Mouse (Mus musculus): ENCODE results near the gene Pik3r1.

The Pik3r1 gene

DNA sequence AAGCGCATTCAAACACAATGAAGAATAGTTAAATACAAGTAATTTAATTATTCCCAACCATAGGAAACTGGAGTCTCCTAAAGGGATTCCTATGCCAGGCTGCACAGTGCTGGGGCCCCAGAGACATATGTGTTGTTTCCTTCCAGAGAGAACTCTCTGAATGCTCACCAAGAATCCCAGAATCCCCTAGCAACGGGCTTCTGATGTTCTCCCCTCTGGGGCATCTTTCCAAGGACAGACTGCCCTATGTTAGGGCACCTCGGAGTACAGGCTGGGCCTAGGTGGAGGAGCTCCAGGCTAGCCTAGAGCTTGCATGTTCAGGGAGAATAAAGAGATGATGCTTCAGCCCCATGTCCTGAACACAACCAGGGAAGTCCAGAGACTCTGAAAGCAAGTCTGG lies 58.2 kb downstream of the Pik3r1 start:
- DNase-seq (ENCODE audit: low spot score) = no peak

DNA sequence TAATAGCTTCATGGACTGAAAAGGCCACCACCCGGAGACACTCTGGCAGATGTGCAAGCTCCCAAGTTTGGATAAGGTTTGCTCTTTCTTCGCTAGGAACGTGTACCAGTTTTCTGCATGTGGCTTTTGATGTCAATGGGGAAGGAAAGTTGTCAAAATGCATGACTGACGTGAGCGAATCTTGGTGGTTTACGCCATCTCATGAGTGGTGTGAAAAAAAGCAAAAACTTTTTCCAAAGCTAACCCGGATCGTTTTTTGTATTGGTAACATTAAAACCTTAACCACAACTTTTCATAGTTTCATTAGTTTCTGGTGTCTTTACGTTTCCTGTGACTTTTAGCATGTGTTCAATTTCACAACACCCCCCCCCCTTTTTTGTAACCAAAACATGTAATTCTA lies 60.8 kb downstream of the Pik3r1 start:
- DNase-seq (ENCODE audit: low spot score) = no peak

DNA sequence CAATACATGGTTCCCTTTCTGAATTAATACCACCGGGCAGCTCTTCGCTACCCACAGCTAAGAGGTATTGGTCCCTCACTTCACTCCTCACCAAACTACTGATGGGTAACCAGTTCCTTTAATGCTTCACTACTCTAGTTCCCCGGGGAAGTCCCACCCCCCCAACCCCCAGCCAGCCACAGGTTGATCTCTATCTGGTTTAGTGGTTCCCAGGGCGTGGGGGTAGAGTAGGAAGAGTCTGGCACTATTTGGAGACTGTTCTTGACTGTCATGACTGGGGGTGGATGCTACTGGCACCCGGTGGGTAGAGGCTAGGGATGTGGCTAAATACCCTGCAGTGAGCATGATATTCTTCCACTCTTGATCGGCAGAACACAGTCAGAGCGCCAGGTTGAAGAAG lies 61.6 kb downstream of the Pik3r1 start:
- DNase-seq (ENCODE audit: low spot score) = no peak

GRCm38 (mm10) chr13:101702096-101702775 lies 65.8 kb downstream of the Pik3r1 start:
- no peak for DNase-seq (ENCODE audit: low spot score)

DNA sequence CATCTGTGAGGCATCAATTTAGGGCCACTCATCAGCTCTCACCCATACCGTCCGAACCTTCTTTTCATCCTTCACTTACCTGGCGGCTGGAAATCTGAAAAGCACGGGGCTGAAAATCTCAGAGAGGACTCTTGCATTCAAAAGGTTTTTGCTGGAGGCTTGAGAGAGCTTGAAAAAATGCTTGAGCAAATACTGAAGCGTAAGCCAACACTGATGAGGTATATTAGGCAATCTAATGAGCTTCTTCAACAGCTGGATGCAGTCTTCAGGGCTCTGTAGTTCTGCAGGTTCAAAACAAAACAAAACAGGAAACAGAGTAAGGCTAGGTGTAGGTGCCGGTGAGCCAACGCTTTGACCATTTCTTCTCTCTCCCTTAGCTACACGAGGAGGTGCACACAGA lies 66.4 kb downstream of the Pik3r1 start:
- no peak for DNase-seq (ENCODE audit: low spot score)

- DNase-seq (ENCODE audit: low spot score) = no peak
Observed at GRCm38 (mm10) chr13:101699742-101700141, 68.3 kb downstream of the Pik3r1 start.

DNA sequence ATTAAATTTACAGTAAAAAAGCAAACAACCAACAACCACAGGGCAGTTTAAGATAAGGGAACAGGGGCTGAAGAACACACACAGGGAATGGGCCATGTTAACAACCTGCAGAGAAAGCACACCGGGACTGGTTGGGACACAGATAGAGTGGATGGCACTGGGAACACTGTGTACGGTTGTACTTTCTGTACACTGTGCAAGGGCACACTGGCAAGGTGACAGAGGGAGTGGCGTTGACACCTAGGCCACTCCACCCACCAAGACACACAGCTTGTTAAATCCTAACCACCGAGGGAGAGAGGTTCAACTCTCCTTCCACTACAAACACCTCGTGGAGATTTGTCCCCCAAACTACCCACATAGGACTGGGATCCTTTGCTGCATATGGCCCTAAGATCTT lies 70.1 kb downstream of the Pik3r1 start:
- DNase-seq (ENCODE audit: low spot score) = no peak

- no peak for DNase-seq (ENCODE audit: low spot score)
Observed at GRCm38 (mm10) chr13:101697461-101697860, 70.6 kb downstream of the Pik3r1 start.

DNA sequence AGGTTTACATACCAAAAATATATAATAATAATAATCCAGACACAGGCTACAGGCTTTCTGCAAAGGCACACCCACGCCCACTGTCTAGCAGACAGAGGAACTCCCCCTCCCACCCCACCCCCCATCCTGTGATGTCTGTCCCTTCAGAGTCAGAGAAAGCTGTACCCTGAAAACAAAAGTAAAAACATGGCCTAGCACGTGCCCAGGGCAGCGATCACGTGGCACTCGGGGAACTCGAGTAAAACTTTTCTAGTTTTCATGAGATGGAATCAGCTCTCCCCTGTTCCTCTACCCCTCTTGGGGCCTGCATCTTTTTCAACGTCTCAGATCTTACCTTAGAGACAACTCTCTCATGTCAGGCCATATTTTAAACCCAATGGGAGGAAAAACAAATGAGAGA lies 71.2 kb downstream of the Pik3r1 start:
- DNase-seq (ENCODE audit: low spot score) = no peak

DNA sequence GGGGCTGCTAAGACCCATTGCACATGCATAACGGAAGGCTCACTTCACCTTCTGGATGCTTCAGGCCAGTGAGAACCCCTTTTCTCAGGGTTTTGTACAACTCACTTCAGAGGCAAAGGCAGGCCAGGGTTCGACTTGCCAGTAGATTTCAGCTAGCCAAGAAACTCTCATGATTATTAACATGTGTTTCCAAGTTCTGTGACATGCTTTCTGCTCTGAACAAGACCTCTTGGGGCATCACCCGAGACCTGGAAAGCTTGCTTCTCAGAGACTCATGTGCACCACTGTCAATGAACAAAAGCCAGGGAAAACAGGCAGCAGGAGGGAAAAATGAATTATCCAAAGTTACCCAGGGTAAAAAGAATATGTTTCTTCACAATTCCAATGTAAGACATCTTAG lies 71.7 kb downstream of the Pik3r1 start:
- DNase-seq (ENCODE audit: low spot score) = no peak

DNA sequence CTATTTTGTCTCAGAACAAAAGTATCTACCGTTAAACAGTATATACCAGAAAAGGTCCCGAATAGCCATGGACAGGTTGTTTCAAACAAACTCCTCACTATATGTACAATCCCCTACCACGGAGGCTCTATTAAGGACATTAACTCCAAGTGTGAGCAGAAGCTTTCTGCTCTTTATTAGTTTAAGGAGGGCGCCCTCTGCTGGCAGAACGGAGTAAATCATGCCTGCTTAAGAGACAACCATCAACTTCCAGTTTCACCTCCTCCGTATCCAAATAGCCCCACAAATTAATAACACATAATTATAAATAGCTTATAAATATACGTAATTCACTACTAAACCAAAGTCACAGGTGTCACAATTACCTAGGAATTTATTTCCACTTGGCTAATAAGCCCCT lies 72.1 kb downstream of the Pik3r1 start:
- DNase-seq (ENCODE audit: low spot score) = peak; percentile 67

- DNase-seq (ENCODE audit: low spot score) = peak; percentile 48
Observed at GRCm38 (mm10) chr13:101694496-101695251, 73.3 kb downstream of the Pik3r1 start.

- peak; percentile 65 for DNase-seq (ENCODE audit: low spot score)
Observed at GRCm38 (mm10) chr13:101693967-101694495, 74.0 kb downstream of the Pik3r1 start.

DNA sequence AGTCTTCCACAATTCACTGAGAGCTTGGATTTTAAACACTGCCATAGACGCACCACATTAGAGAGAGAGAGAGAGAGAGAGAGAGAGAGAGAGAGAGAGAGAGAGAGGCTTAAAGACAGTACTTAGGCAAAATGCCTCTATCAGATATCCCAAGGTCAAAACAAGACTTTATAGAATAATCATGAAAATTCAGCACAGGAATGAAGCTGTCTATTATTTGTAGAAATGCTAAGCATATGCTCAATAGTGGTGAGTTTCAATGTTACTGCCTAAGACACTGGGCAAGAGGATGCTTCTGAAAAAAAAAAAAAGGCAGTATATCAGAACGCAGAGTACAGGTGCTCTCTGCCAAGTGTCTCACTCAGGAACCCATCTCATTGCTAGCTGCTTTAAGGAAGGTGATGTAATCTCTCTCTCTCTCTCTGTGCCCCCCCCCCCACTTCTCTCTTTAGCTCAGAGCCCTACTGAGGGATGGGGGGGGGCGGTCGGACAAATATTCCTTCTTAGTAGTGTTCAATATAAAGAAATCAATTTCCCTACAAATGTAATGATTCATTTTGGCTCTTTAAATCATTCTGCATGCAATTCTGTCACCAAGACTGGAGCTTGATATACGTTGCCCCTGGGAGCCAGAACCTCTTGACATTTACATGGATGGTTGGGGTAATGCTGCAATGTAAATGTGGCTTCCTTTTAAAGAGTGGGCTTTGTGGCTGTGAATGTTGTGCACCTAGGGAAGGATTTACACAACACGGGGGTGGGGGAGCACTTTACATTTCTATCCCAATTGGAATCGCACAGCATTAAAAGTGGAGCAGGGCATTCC lies 74.9 kb downstream of the Pik3r1 start:
- DNase-seq (ENCODE audit: low spot score) = no peak

DNA sequence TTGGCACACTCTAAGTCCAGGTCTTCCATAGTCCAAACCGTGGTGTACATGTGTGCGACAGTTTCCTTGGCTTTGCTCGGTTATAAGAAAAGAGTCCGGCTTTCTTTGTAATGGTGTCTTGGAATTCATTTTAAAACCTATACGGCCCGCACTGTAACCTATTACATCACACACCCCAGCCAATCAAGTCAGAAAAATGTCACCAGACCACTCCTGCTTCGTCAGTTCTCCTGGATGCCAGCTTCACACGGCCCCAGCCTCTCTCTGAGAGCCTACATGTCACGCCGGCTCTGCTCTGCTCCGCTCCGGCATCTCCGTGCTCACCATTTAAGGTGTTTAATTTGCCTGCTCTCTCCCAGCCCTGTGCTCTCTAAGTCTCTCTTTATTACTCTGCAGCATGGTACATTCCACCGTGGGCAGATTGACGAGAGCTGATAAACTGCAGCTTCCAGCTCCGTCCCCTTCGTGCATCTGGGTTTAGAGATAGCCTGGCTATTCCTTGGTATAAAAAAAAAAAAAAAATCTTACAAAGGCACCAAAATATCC lies 75.7 kb downstream of the Pik3r1 start:
- no peak for DNase-seq (ENCODE audit: low spot score)

DNA sequence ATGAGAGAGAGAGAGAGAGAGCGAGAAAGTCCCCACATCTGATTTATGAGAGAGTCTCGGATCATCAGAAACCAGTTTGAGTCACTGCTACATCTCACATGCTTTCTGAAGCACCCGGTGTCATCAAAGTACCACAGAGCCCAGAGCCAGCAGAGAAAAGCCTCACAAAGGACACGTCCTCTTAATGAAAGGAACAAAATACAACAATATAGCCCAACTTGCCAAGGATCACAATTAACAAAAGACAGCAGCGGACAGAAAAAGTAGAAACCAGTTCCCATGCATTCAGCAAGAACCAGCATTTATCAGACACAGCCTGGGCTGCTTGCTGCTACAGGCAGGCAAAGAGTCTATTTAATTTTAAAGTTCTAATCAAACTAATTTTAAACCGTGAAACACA lies 76.3 kb downstream of the Pik3r1 start:
- DNase-seq (ENCODE audit: low spot score) = no peak

GRCm38 (mm10) chr13:101690911-101691655 lies 76.9 kb downstream of the Pik3r1 start:
- no peak for DNase-seq (ENCODE audit: low spot score)

- DNase-seq (ENCODE audit: low spot score) = no peak
Observed at GRCm38 (mm10) chr13:101690167-101690566, 77.8 kb downstream of the Pik3r1 start.

DNA sequence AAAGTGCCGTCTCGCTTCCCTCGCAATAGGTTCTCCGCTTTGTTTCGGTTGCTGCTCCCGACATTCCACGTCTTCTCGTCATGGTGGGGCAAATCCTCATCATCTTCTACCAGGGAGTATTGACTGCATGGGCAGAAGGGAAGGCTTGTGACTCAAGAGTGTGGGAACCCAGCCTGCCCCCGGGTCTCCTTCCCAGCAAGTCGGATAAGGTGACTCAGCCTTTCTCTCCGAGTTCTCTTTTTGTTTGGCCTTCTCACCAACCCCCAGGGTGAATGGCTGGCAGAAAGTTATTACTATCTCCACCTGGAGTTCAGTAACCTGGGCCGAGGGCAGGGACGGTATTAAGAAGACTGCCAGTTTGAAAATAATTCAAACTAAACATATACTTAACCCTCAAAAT lies 81.8 kb downstream of the Pik3r1 start:
- DNase-seq (ENCODE audit: low spot score) = no peak

GRCm38 (mm10) chr13:101684706-101685105 lies 83.3 kb downstream of the Pik3r1 start:
- DNase-seq (ENCODE audit: low spot score) = no peak

- no peak for DNase-seq (ENCODE audit: low spot score)
Observed at GRCm38 (mm10) chr13:101682378-101682777, 85.6 kb downstream of the Pik3r1 start.

DNA sequence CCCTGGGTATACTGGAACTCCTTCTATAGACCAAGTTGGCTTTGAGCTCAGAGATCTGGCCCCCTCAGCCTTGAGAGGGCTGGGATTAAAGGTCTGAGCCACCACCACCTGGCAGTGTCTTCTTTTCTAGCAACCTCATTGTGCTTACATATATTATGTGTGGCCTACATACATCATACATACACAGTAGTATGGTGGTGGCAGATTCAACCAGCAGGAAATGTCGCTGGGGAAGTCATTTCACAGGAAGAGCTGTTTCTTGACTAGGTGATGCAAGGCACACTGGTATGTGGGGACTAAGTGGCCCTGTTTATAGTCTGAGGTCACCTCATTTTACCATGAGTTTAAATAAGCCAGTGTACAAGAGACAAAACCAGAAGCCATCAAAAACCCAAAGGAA lies 87.9 kb downstream of the Pik3r1 start:
- no peak for DNase-seq (ENCODE audit: low spot score)

Measured in ovary, adult 18-20 months (tissue).